Mouse (Mus musculus) right cerebral cortex, adult 18-20 months (tissue): ENCODE measurements around the gene Kctd2.
A peak's percentile ranks its signal among the peaks of the same experiment; 100 is the strongest.
"Not testable (repeated sequence)": the region's sequence is repeated elsewhere in the genome, so short reads cannot be mapped to it uniquely, and the experiment has no call there.

Experiments
- DNase-seq: peaks from one replicate; pipeline ENCODE4 v3.0.0; 2022; ENCODE audit warnings: mixed read lengths

The Kctd2 gene

GRCm38 (mm10) chr11:115419531-115420237, at the start of gene Kctd2, which contains the start of gene Atp5h:
Gene Kctd2, plus strand, starts transcription at chr11:115420128.
Gene Atp5h, minus strand, starts transcription at chr11:115419962.
- peak; percentile 96 for DNase-seq

DNA sequence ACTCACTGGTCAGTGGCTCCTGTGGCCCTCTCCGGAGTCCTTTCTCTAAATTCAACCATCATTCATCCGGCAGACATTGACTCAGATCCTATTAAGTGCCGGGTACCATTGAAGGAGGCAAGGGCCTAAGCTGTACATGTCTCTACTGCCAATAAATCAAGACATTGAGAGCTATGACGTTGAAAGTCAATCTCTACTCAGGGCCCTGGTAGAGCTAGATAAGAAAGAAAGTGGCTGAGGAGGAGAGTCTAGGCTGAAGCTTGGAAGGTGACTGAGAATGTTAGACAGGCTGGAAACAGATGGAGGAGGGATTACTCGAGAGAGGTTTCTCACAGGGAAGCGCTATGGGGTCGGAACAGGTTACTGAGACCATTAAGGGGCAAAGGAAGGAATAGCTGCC, 49.6 kb upstream of the Kctd2 start:
- DNase-seq = no peak

DNA sequence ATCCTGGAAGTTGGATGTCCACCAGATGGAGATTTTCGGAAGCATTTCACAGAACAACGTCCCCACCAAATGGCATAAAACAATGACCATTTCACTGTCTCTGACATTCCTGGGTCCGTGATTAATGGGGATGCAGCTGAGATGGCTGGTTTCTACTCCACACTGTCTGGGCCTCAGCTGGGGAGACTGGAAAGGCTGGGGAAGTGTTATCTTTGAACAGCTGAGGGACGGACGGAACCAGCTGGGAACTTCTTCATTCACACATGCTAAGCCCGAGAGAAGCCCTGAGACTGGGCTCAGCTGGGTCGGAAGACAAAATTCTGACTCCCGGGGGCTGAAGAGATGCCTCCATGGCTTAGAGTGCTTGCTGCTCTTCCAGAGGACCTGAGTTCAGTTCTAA, 48.6 kb upstream of the Kctd2 start:
- DNase-seq = no peak

DNA sequence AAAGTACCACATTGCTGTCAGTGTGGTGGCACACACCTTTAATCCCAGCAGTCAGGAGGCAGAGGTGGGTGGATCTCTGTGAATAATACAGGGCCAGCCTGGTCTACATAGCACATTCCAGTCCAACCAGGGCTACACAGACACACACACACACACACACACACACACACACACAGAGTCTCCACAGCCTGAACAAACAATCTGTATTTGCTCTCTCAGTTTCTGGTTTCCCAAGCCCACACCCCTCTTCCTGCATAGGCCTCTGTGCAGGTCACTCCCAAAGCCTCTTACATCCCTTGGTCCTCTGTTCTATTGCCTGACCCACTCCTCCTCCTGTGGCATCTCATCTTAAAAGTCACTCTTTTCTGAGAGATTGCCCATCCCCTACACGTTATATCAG, 47.9 kb upstream of the Kctd2 start:
- no peak for DNase-seq

GRCm38 (mm10) chr11:115372737-115373136, 47.2 kb upstream of the Kctd2 start:
- DNase-seq = no peak

DNA sequence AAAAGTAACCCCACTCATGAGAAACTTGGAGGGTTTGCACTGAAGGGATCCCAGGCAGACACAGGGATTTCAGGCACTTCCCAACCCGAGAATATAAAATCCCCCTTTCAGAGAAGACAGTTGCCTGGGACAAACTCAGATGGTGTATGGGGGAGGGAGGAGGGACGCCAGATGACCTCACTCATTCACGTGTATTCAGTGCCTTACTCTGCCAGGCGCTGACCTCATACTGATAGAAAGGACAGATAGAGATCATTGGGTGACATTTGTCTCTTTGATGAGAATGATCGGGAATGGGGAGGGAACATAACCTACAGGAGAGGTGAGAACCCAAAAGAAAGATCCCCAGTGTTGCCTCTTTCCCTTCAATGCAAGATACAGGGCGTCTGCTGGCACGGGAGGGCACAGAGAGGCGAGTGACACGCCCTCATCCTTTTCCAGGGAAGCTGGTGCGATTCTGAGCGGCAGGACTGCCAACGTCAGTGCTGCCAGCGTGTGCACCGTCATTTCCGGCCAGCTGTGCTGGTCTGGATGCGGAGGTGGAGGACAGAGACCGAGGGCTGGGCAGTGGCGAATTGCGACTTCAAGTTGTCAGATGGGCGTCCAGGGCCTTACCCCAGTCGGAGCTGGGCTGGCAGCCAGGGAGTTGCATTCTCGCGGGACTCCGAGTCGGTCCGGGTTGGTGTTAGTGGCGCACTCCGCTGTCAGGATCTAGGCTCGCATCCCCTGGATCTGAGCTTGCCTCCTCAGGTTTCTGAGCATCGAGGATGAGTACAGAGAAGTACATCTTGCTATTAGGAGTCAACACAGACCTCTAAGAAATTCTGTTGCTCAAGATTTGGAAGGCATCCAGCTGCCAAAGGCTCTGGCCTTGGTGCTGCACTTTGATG, 45.9 kb upstream of the Kctd2 start:
- DNase-seq = peak; percentile 86

- DNase-seq = peak; percentile 72
Observed at GRCm38 (mm10) chr11:115374695-115375425, 45.1 kb upstream of the Kctd2 start.

DNA sequence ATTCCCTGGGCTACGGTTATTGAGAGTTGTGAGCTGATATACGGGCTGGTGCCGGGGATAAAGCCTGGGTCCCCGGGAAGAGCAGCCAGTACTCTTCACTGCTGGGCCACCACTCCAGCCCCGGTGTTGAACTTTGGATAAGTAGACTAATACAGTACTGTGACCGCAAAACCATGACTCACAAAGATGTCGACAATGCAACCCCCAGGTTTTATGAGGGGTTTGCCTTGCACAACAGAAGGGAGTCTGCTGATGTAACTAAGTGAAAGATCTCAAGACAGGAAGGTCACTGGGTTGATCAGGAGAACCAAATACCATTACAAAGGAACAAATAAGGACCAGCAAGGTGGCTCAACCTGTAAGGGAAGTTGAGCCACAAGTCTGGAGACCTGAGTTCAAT, 43.2 kb upstream of the Kctd2 start:
- no peak for DNase-seq

- no peak for DNase-seq
Observed at GRCm38 (mm10) chr11:115377254-115377653, 42.7 kb upstream of the Kctd2 start.

GRCm38 (mm10) chr11:115377854-115378253, 42.1 kb upstream of the Kctd2 start:
- DNase-seq = no peak

- DNase-seq = no peak
Observed at GRCm38 (mm10) chr11:115381276-115381675, 38.7 kb upstream of the Kctd2 start.

DNA sequence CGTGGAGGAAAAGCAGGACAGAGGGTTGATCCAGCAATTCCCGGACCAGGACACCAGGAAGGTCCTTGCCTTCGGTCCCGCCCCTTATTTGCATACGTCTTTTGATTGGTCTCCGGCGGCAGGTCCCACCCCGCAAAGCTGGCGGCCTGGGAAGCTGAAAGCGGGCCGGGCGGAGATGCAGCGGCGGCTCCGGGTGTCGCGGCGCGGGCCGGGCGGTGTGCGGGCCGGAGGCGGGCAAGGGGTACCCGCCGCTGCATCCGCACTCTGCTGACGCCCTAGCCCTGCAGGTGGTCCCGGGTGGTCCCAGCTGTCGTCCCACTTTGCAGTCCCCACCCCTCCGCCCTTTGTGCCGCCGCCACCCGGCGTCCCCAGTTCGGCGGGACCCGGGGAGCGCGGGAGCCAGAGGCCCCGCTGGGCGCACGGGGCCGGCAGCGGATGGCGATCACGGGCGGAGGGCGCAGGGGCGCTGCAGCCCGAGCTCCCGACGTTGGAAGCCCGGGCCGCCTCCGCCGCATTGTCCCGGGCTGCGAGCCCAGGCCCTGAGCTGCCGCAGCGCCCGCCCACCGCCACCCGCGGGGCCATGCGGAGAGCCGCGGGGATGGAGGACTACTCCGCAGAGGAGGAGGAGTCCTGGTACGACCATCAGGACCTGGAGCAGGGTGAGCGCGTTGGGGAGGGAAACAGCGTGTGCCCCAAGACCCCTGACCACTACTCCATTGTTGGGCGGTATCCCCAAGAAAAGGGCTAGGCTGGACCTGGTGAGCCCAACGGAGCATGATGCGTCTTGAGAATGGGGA, 38.0 kb upstream of the Kctd2 start, which contains the start of gene Cdr2l:
Gene Cdr2l, plus strand, starts transcription at position 174 of the 797 bp plus-strand sequence.
- peak; percentile 92 for DNase-seq

DNA sequence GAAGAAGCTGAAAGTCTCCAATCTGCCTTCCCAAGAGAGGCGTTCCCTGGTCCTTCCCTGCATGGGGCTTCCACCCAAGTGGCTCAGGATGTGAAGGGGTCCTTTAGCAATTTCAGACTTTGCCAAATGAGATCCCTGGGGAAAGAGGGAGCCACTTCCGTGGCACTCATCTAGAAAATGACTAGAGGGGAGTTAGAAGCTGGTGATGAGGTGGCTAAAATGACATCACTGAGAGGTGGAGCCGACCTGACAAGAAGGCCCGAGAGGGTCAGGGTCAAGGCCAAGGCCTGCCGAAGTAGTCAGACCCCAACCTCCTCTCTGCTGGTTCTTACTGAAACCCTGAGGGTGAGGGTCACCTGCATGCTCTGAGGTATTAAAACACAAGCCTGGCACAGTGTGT, 37.0 kb upstream of the Kctd2 start:
- DNase-seq = no peak

DNA sequence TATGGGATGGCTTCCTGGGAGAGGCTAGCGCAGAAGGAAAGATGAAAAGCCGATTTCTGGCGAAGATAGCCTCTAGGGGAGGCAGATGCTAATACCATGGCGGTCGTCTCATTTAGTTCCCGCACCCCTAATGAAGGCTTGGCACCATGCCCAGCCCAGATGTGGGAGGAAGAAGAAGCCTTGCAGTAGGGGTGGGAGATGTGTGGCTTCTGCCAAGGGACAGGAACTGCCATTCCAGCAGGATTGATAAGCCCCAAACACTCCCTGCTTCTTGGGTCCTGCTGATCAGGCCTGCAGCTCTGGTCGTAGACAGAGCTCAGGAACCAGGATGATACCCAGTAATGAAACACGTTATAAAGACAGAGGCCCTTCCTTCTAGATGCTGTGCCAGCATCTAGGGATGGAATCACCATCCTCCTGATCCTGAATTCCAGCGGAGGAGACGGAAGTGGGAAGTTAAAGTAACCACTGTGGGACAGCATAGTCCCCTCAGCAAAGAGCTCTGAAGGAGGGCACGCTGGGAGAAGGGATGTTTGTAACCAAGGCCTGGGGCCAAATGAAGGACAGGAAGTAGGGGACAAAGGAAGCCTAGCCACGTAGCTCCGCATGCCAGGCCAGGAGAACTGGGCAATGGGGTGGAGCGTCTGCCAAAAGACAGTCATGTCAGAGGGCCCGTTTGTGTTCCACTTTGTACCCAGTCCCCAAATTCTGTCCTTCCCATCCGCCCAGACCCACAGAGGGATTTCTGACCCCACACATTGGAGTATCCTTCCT, 36.0 kb upstream of the Kctd2 start:
- DNase-seq = peak; percentile 61

DNA sequence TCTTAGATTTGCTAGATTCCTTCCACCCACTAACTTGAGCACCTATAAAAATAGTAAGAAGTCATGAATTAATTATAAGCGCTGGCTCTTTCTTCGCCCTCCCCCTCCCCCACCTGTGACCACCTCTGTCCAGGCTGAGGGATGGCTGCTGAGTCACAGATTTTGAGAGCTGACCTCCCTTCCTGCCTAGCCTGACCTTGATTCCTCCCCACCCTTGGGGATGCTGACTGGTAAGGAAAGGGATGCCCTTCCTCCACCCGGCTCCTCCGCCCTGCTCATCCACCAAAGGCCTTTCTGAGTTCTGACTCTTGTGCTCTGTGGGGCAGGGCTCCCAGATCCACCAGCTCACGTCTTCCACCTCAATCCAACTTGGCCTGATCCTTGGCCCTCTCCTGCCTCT, 35.3 kb upstream of the Kctd2 start:
- DNase-seq = no peak

- not testable (repeated sequence) for DNase-seq
Observed at GRCm38 (mm10) chr11:115386859-115387258, 33.1 kb upstream of the Kctd2 start.

GRCm38 (mm10) chr11:115391358-115391757, 28.6 kb upstream of the Kctd2 start:
- no peak for DNase-seq

DNA sequence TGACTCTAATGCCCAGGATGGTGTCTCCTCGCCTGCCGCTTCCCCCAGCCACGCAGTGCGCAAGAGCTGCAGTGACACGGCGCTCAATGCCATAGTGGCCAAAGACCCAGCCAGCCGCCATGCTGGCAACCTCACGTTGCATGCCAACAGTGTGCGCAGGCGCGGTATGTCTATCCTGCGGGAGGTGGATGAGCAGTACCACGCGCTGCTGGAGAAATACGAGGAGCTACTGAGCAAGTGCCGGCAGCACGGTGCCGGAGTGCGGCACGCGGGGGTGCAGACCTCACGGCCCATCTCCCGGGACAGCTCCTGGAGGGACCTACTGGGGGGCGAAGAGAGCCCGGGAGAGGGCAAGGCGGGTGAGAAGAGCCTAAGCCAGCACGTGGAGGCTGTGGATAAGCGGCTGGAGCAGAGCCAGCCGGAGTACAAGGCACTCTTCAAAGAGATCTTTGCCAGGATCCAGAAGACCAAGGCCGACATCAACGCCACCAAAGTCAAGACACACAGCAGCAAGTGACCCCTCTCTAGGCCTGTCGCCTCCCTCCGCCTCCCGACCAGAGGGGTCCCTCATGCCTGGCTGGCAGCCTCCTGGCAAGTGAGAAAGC, 26.1 kb upstream of the Kctd2 start:
- no peak for DNase-seq

GRCm38 (mm10) chr11:115398085-115398484, 21.8 kb upstream of the Kctd2 start:
- DNase-seq = no peak

GRCm38 (mm10) chr11:115400126-115400525, 19.8 kb upstream of the Kctd2 start:
- DNase-seq = no peak
